Mouse (Mus musculus): ENCODE data around the gene Gm42791. TPM values are rescaled to one million over a fixed set of nuclear protein-coding genes. Genes with fewer than 3 reads are reported as not detected.
A peak's percentile ranks its signal among the peaks of the same experiment; 100 is the strongest.

Gene Gm42791
- polyA plus RNA-seq, 1 experiment from 2014 or later = 5.8 TPM

GRCm38 (mm10) chr5:148929116-148929449, 65.9 kb downstream of the Gm42791 start, which contains the start of gene Katnal1:
Katnal1 (minus strand) TSS chr5:148929320.
- peak within 1 kb of the TSS; percentile 76 for H3K9ac ChIP-seq (replicated peaks; ENCODE audit: low read depth, low read length)
- H3K4me3 ChIP-seq (replicated peaks; ENCODE audit: low read length) = peak within 1 kb of the TSS; percentile 69
- H3K4me2 ChIP-seq (ENCODE audit: low read length) = peak within 1 kb of the TSS; percentile 62
- peak within 1 kb of the TSS; percentile 96 for H3K27ac ChIP-seq (ENCODE audit: low read length)
- H3K9me3 ChIP-seq (ENCODE audit: control insufficient read depth, low read length) = no peaks in the 10 kb centered on the region
- WGBS = 3% methylated on average over 16 of the region's 16 CpGs
- no peak for ATAC-seq
- H3K27me3 ChIP-seq (replicated peaks; ENCODE audit: control insufficient read depth, insufficient read depth, low read length) = no peaks in the 10 kb centered on the region
- peaks cover 11% of the 10 kb centered on the region for H3K4me1 ChIP-seq (replicated peaks; ENCODE audit: control insufficient read depth, insufficient read depth, low read length)
- H3K36me3 ChIP-seq (ENCODE audit: control insufficient read depth, insufficient read depth) = no peaks in the 10 kb centered on the region

- Histone ChIP-seq H3K36me3 (ENCODE audit: control insufficient read depth, insufficient read depth) (no peaks in the 10 kb centered on the region), H3K27ac (ENCODE audit: low read length) (peak overlapping the region; percentile 96), H3K4me3 (replicated peaks; ENCODE audit: low read length) (peak overlapping the region; percentile 69), H3K4me1 (replicated peaks; ENCODE audit: control insufficient read depth, insufficient read depth, low read length) (peaks cover 11% of the 10 kb centered on the region), H3K27me3 (replicated peaks; ENCODE audit: control insufficient read depth, insufficient read depth, low read length) (no peaks in the 10 kb centered on the region), H3K9me3 (ENCODE audit: control insufficient read depth, low read length) (no peaks in the 10 kb centered on the region), H3K9ac (replicated peaks; ENCODE audit: low read depth, low read length) (peak overlapping the region; percentile 76), H3K4me2 (ENCODE audit: low read length) (peak overlapping the region; percentile 62)
- under 1% methylated on average over 69 of the region's 69 CpGs for WGBS
- ATAC-seq = peak; percentile 99
Measured at GRCm38 (mm10) chr5:148928382-148929115, 66.4 kb downstream of the Gm42791 start.

- Histone ChIP-seq H3K36me3 (ENCODE audit: control insufficient read depth, insufficient read depth) (no peaks in the 10 kb centered on the region), H3K27me3 (replicated peaks; ENCODE audit: control insufficient read depth, insufficient read depth, low read length) (no peaks in the 10 kb centered on the region), H3K9ac (replicated peaks; ENCODE audit: low read depth, low read length) (peak overlapping the region; percentile 76), H3K4me3 (replicated peaks; ENCODE audit: low read length) (peak overlapping the region; percentile 69), H3K4me2 (ENCODE audit: low read length) (peak overlapping the region; percentile 62), H3K27ac (ENCODE audit: low read length) (peak overlapping the region; percentile 96), H3K4me1 (replicated peaks; ENCODE audit: control insufficient read depth, insufficient read depth, low read length) (peaks cover 11% of the 10 kb centered on the region), H3K9me3 (ENCODE audit: control insufficient read depth, low read length) (no peaks in the 10 kb centered on the region)
- no peak for ATAC-seq
- WGBS = 30% methylated on average over 5 of the region's 5 CpGs
Measured at GRCm38 (mm10) chr5:148927717-148928223, 67.2 kb downstream of the Gm42791 start.

GRCm38 (mm10) chr5:148924586-148924985, 70.4 kb downstream of the Gm42791 start:
- H3K9me3 ChIP-seq (ENCODE audit: control insufficient read depth, low read length) = no peaks in the 10 kb centered on the region
- no peak overlapping the region for H3K9ac ChIP-seq (replicated peaks; ENCODE audit: low read depth, low read length)
- ATAC-seq = no peak
- H3K27me3 ChIP-seq (replicated peaks; ENCODE audit: control insufficient read depth, insufficient read depth, low read length) = no peaks in the 10 kb centered on the region
- H3K4me3 ChIP-seq (replicated peaks; ENCODE audit: low read length) = no peak overlapping the region
- H3K27ac ChIP-seq (ENCODE audit: low read length) = no peak overlapping the region
- H3K4me2 ChIP-seq (ENCODE audit: low read length) = no peak overlapping the region
- 0 out of 2 replicates have a peak, but pooled peaks cover 2% of the 10 kb centered on the region for H3K36me3 ChIP-seq (ENCODE audit: control insufficient read depth, insufficient read depth)
- peaks cover 11% of the 10 kb centered on the region for H3K4me1 ChIP-seq (replicated peaks; ENCODE audit: control insufficient read depth, insufficient read depth, low read length)
- 91% methylated on average over 12 of the region's 12 CpGs for WGBS

GRCm38 (mm10) chr5:148924051-148924450, 70.9 kb downstream of the Gm42791 start:
- H3K27ac ChIP-seq (ENCODE audit: low read length) = no peak overlapping the region
- H3K36me3 ChIP-seq (ENCODE audit: control insufficient read depth, insufficient read depth) = 0 out of 2 replicates have a peak, but pooled peaks cover 2% of the 10 kb centered on the region
- H3K9me3 ChIP-seq (ENCODE audit: control insufficient read depth, low read length) = no peaks in the 10 kb centered on the region
- peaks cover 7% of the 10 kb centered on the region for H3K4me1 ChIP-seq (replicated peaks; ENCODE audit: control insufficient read depth, insufficient read depth, low read length)
- H3K4me2 ChIP-seq (ENCODE audit: low read length) = no peak overlapping the region
- ATAC-seq = no peak
- H3K9ac ChIP-seq (replicated peaks; ENCODE audit: low read depth, low read length) = no peak overlapping the region
- WGBS = 91% methylated on average over 9 of the region's 9 CpGs
- no peaks in the 10 kb centered on the region for H3K27me3 ChIP-seq (replicated peaks; ENCODE audit: control insufficient read depth, insufficient read depth, low read length)
- H3K4me3 ChIP-seq (replicated peaks; ENCODE audit: low read length) = no peak overlapping the region

GRCm38 (mm10) chr5:148923408-148923807, 71.5 kb downstream of the Gm42791 start:
- Histone ChIP-seq H3K36me3 (ENCODE audit: control insufficient read depth, insufficient read depth) (0 out of 2 replicates have a peak, but pooled peaks cover 2% of the 10 kb centered on the region), H3K9ac (replicated peaks; ENCODE audit: low read depth, low read length) (no peak overlapping the region), H3K4me2 (ENCODE audit: low read length) (no peak overlapping the region), H3K4me3 (replicated peaks; ENCODE audit: low read length) (no peak overlapping the region), H3K27ac (ENCODE audit: low read length) (no peak overlapping the region), H3K27me3 (replicated peaks; ENCODE audit: control insufficient read depth, insufficient read depth, low read length) (no peaks in the 10 kb centered on the region), H3K4me1 (replicated peaks; ENCODE audit: control insufficient read depth, insufficient read depth, low read length) (peaks cover 7% of the 10 kb centered on the region), H3K9me3 (ENCODE audit: control insufficient read depth, low read length) (no peaks in the 10 kb centered on the region)
- no peak for ATAC-seq
- 74% methylated on average over 10 of the region's 10 CpGs for WGBS

- H3K9ac ChIP-seq (replicated peaks; ENCODE audit: low read depth, low read length) = no peak overlapping the region
- no peaks in the 10 kb centered on the region for H3K27me3 ChIP-seq (replicated peaks; ENCODE audit: control insufficient read depth, insufficient read depth, low read length)
- H3K4me3 ChIP-seq (replicated peaks; ENCODE audit: low read length) = no peak overlapping the region
- H3K36me3 ChIP-seq (ENCODE audit: control insufficient read depth, insufficient read depth) = 0 out of 2 replicates have a peak, but pooled peaks cover 5% of the 10 kb centered on the region
- no peak for ATAC-seq
- no peak overlapping the region for H3K4me2 ChIP-seq (ENCODE audit: low read length)
- no peaks in the 10 kb centered on the region for H3K9me3 ChIP-seq (ENCODE audit: control insufficient read depth, low read length)
- 87% methylated on average over 5 of the region's 5 CpGs for WGBS
- no peak overlapping the region for H3K27ac ChIP-seq (ENCODE audit: low read length)
- peaks cover 7% of the 10 kb centered on the region for H3K4me1 ChIP-seq (replicated peaks; ENCODE audit: control insufficient read depth, insufficient read depth, low read length)
Measured at GRCm38 (mm10) chr5:148922773-148923172, 72.2 kb downstream of the Gm42791 start.

GRCm38 (mm10) chr5:148918049-148918448, 76.9 kb downstream of the Gm42791 start:
- H3K4me1 ChIP-seq (replicated peaks; ENCODE audit: control insufficient read depth, insufficient read depth, low read length) = no peaks in the 10 kb centered on the region
- 75% methylated on average over 5 of the region's 5 CpGs for WGBS
- H3K36me3 ChIP-seq (ENCODE audit: control insufficient read depth, insufficient read depth) = peaks cover 16% of the 10 kb centered on the region

GRCm38 (mm10) chr5:148916775-148917174, 78.2 kb downstream of the Gm42791 start:
- 93% methylated on average over 6 of the region's 6 CpGs for WGBS
- no peak for ATAC-seq
- Histone ChIP-seq H3K9ac (replicated peaks; ENCODE audit: low read depth, low read length) (no peak overlapping the region), H3K9me3 (ENCODE audit: control insufficient read depth, low read length) (no peaks in the 10 kb centered on the region), H3K4me3 (replicated peaks; ENCODE audit: low read length) (no peak overlapping the region), H3K27me3 (replicated peaks; ENCODE audit: control insufficient read depth, insufficient read depth, low read length) (no peaks in the 10 kb centered on the region), H3K27ac (ENCODE audit: low read length) (no peak overlapping the region; the same call in 1 of the 2 replicates), H3K36me3 (ENCODE audit: control insufficient read depth, insufficient read depth) (peaks cover 16% of the 10 kb centered on the region), H3K4me2 (ENCODE audit: low read length) (no peak overlapping the region), H3K4me1 (replicated peaks; ENCODE audit: control insufficient read depth, insufficient read depth, low read length) (no peaks in the 10 kb centered on the region)

More at GRCm38 (mm10) chr5:148918049-148918448, 76.9 kb downstream of the Gm42791 start:
- no peak overlapping the region for H3K4me3 ChIP-seq (replicated peaks; ENCODE audit: low read length)
- no peaks in the 10 kb centered on the region for H3K27me3 ChIP-seq (replicated peaks; ENCODE audit: control insufficient read depth, insufficient read depth, low read length)
- no peaks in the 10 kb centered on the region for H3K9me3 ChIP-seq (ENCODE audit: control insufficient read depth, low read length)
- no peak for ATAC-seq
- H3K27ac ChIP-seq (ENCODE audit: low read length) = no peak overlapping the region
- H3K9ac ChIP-seq (replicated peaks; ENCODE audit: low read depth, low read length) = no peak overlapping the region
- no peak overlapping the region for H3K4me2 ChIP-seq (ENCODE audit: low read length)

Measured in forebrain, embryonic 16.5 days (tissue).